ENCODE assay signal across 30 mouse cellular contexts in genomic region chr13:99287207-99287606, GRCm38 (mm10). TPM values are rescaled to one million over a fixed set of nuclear protein-coding genes. Genes with fewer than 3 reads are reported as not detected.
A peak's percentile ranks its signal among the peaks of the same experiment; 100 is the strongest.
DNase-seq lines count a peak whose midpoint lies in the region; ATAC-seq and TF ChIP-seq lines count a peak whose summit lies in the region.
"Had no signal": no experiment of that assay in that cellular context is flagged by ENCODE, and none has a peak within 500 bp of the region (broad histone marks: within the 10 kb centered on the region; RNA-seq: fewer than 3 reads in every experiment).

No protein-coding gene starts in this region.

- peak; percentile 81 for DNase-seq in heart, adult 11 months
- DNase-seq in heart, postnatal 4 days: no peak
- DNase-seq in spleen, adult 2 months (ENCODE audit: low read depth in 1 of 2, low spot score in 2 of 2): no peak
- no peak for DNase-seq in spleen, adult 12 weeks (ENCODE audit: low spot score)
- no peak for DNase-seq in cerebellum, adult 2 months
- DNase-seq in gastrocnemius, postnatal 36 days: no peak
- DNase-seq in adrenal gland, adult 2 months: no peak
- DNase-seq: adrenal gland, postnatal 10 days; cerebellum, adult 11-12 months; cerebellum, postnatal 25 days; gastrocnemius, postnatal 14 days; heart, adult 2 months; kidney, adult 18-20 months; kidney, postnatal 36 days; lung, adult 2 months; lung, postnatal 14 days; right cerebral cortex, postnatal 25 days; thymus, adult 2 months; thymus, postnatal 36 days had no signal

- TF ChIP-seq POLR2A in spleen, adult 2 months (IDR thresholded peaks at IDR 0.05; ENCODE audit: low read depth, low read length): no peak
- no peak for TF ChIP-seq POLR2A in cerebellum, adult 2 months (IDR thresholded peaks at IDR 0.05; ENCODE audit: borderline replicate concordance, insufficient read depth, low read length)

- intact Hi-C loops in gastrocnemius, postnatal 36 days (cut with DNase I): no loop called here

- H3K4me1 ChIP-seq in spleen, adult 2 months (ENCODE audit: control insufficient read depth, insufficient read depth, insufficient read length): no peaks in the 10 kb centered on the region
- H3K4me1 ChIP-seq in cerebellum, adult 2 months (ENCODE audit: control insufficient read depth, insufficient read depth, low read length): peaks cover 6% of the 10 kb centered on the region
- H3K4me1 ChIP-seq: kidney, embryonic 15.5 days; megakaryocyte, embryonic 14.5 days had no signal

- 75% methylated on average over 4 of the region's 4 CpGs for WGBS in spleen, adult 2 months
- WGBS in cerebellum, adult 2 months: 98% methylated on average over 4 of the region's 4 CpGs

- H3K27me3 ChIP-seq in spleen, adult 2 months (ENCODE audit: control insufficient read depth, insufficient read depth, low read length): no peaks in the 10 kb centered on the region
- H3K27me3 ChIP-seq in cerebellum, adult 2 months (ENCODE audit: control insufficient read depth, insufficient read depth, low read length): no peaks in the 10 kb centered on the region
- H3K27me3 ChIP-seq: forebrain, embryonic 13.5 days; heart, embryonic 12.5 days; kidney, embryonic 15.5 days; midbrain, embryonic 13.5 days; neural tube, embryonic 15.5 days had no signal

- no peak overlapping the region for H3K4me3 ChIP-seq in spleen, adult 2 months (ENCODE audit: extremely low read depth, insufficient read depth, insufficient read length)
- H3K4me3 ChIP-seq in cerebellum, adult 2 months (replicated peaks; ENCODE audit: insufficient read depth, low read depth, low read length): no peak overlapping the region
- H3K4me3 ChIP-seq: forebrain, embryonic 13.5 days; heart, adult 2 months; heart, embryonic 12.5 days; hindbrain, embryonic 10.5 days; kidney, embryonic 15.5 days; layer of hippocampus, adult 2 months; megakaryocyte, embryonic 14.5 days; midbrain, embryonic 13.5 days; neural tube, embryonic 15.5 days had no signal

- no peak for TF ChIP-seq CTCF in spleen, adult 2 months (IDR thresholded peaks at IDR 0.05; ENCODE audit: extremely low read depth, insufficient read depth, insufficient read length, insufficient replicate concordance)
- TF ChIP-seq CTCF in cerebellum, adult 2 months (IDR thresholded peaks at IDR 0.05; ENCODE audit: borderline replicate concordance, insufficient read depth, low read depth, low read length): no peak

- ATAC-seq in megakaryocyte, adult 5-6 weeks (ENCODE audit: poor library complexity, severe bottlenecking): peak; percentile 73
- ATAC-seq: forebrain, embryonic 13.5 days; hindbrain, embryonic 16.5 days; midbrain, embryonic 13.5 days had no signal

- H3K27ac ChIP-seq in spleen, adult 2 months (ENCODE audit: insufficient read depth, low read length): peak overlapping the region; percentile 22; the same call in 1 of the 2 replicates
- H3K27ac ChIP-seq in cerebellum, adult 2 months (ENCODE audit: insufficient read depth, low read length): no peak overlapping the region
- H3K27ac ChIP-seq: forebrain, embryonic 13.5 days; heart, adult 2 months; hindbrain, embryonic 10.5 days; kidney, embryonic 15.5 days; layer of hippocampus, adult 2 months; midbrain, embryonic 13.5 days; neural tube, embryonic 15.5 days had no signal

- no peaks in the 10 kb centered on the region for H3K36me3 ChIP-seq in spleen, adult 2 months (ENCODE audit: control insufficient read depth, insufficient read depth, low read length)
- H3K36me3 ChIP-seq: G1E; heart, embryonic 12.5 days; hindbrain, embryonic 10.5 days; kidney, embryonic 15.5 days; midbrain, embryonic 13.5 days; neural tube, embryonic 15.5 days had no signal

RNA-seq across cellular contexts. Expression of gene Ptcd2, which starts 57.3 kb away (rescaled TPM):
- 10 to 100 TPM; 37.9 to 40.6 TPM for total RNA-seq in heart, postnatal 4 days (2021)
- 12.1 and 12.3 TPM in 2 replicates for polyA plus RNA-seq in spleen, adult 2 months (2012; rRNA removed)
- total RNA-seq in megakaryocyte, adult 5-6 weeks (2015): 36.4 and 46.1 TPM in 2 replicates
- total RNA-seq in megakaryocyte, adult 5-6 weeks (2017): 52.1 and 53.7 TPM in 2 replicates
- 37.6 and 38.5 TPM in 2 replicates for polyA plus RNA-seq in cerebellum, adult 2 months (2012; rRNA removed)
- total RNA-seq in gastrocnemius, postnatal 36 days (2021): 10 to 100 TPM; 22.3 to 28.2 TPM
- 10 to 100 TPM; 30.8 to 39.7 TPM for total RNA-seq in adrenal gland, adult 2 months (2021)
- 10.0 and 15.0 TPM in 2 replicates for polyA plus RNA-seq in adrenal gland, adult 2 months (2012; rRNA removed)

RNA-seq across cellular contexts. Expression of gene Mrps27, which starts 57.4 kb away (rescaled TPM):
- total RNA-seq in heart, postnatal 4 days (2021): 10 to 100 TPM; 50.9 to 52.2 TPM
- polyA plus RNA-seq in spleen, adult 2 months (2012; rRNA removed): 6.7 and 9.0 TPM in 2 replicates
- total RNA-seq in megakaryocyte, adult 5-6 weeks (2015): 7.9 and 8.6 TPM in 2 replicates
- total RNA-seq in megakaryocyte, adult 5-6 weeks (2017): 6.2 and 11.4 TPM in 2 replicates
- polyA plus RNA-seq in cerebellum, adult 2 months (2012; rRNA removed): 36.8 and 38.5 TPM in 2 replicates
- 10 to 100 TPM; 27.4 to 28.4 TPM for total RNA-seq in gastrocnemius, postnatal 36 days (2021)
- total RNA-seq in adrenal gland, adult 2 months (2021): 10 to 100 TPM; 45.6 to 54.2 TPM
- polyA plus RNA-seq in adrenal gland, adult 2 months (2012; rRNA removed): 13.8 and 20.6 TPM in 2 replicates
